ENCODE assay signal across 15 mouse cellular contexts in the genomic region with DNA sequence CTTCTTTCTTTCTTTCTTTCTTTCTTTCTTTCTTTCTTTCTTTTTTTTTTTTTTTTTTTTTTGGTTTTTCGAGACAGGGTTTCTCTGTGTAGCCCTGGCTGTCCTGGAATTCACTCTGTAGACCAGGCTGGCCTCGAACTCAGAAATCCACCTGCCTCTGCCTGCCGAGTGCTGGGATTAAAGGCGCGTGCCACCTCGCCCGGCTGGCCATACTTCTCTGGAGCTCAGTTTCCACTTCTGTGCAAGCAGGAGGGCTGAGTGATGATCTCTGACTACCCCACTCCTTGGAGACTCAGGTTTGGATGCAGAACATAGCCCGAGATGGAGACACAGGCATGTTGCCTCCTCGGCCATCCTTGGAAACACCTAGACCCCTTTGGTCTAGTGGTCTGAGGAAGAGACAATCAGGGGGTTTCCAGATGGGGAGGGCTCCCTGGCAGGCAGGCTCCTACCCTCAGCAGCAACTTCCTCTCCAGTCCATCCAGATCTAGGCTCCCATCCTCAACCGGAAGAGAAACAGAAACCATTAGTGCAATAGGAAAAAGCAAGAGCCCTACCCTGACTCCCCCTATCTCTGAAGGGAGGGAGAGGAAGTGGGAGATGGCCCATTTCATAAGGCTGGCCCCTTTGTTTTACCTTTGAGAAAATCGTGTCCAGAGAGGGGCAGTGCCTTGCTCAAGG. TPM values are rescaled to one million over a fixed set of nuclear protein-coding genes. Genes with fewer than 3 reads are reported as not detected.
A peak's percentile ranks its signal among the peaks of the same experiment; 100 is the strongest.
DNase-seq lines count a peak whose midpoint lies in the region; ATAC-seq and TF ChIP-seq lines count a peak whose summit lies in the region.
"Had no signal": no experiment of that assay in that cellular context is flagged by ENCODE, and none has a peak within 500 bp of the region (broad histone marks: within the 10 kb centered on the region; RNA-seq: fewer than 3 reads in every experiment).

No protein-coding gene starts in this region.

- H3K4me2 ChIP-seq in heart, embryonic 11.5 days, result no peak overlapping the region
- H3K4me2 ChIP-seq in liver, embryonic 12.5 days, result no peak overlapping the region
- no peak overlapping the region for H3K4me2 ChIP-seq in forebrain, embryonic 13.5 days
- no peak overlapping the region for H3K4me2 ChIP-seq in midbrain, embryonic 15.5 days
- H3K4me2 ChIP-seq: forebrain, embryonic 12.5 days; hindbrain, embryonic 15.5 days; neural tube, embryonic 13.5 days had no signal

- no peak for TF ChIP-seq CTCF in small intestine, adult 2 months (IDR thresholded peaks at IDR 0.05; ENCODE audit: extremely low read depth, insufficient read length, insufficient replicate concordance, low read depth, low read length)

- H3K9ac ChIP-seq in heart, embryonic 11.5 days (ENCODE audit: low read depth, low read length), result no peak overlapping the region
- no peak overlapping the region for H3K9ac ChIP-seq in liver, embryonic 12.5 days
- no peak overlapping the region for H3K9ac ChIP-seq in forebrain, embryonic 13.5 days
- H3K9ac ChIP-seq in midbrain, embryonic 15.5 days, result no peak overlapping the region
- H3K9ac ChIP-seq: forebrain, embryonic 12.5 days; hindbrain, embryonic 15.5 days; neural tube, embryonic 13.5 days had no signal

- H3K4me1 ChIP-seq in heart, embryonic 10.5 days, result no peaks in the 10 kb centered on the region; the same call in 1 of the 2 replicates
- no peaks in the 10 kb centered on the region for H3K4me1 ChIP-seq in heart, embryonic 11.5 days (ENCODE audit: control insufficient read depth, insufficient read depth, low read length)
- peaks cover 51% of the 10 kb centered on the region for H3K4me1 ChIP-seq in liver, embryonic 12.5 days
- peaks cover 17% of the 10 kb centered on the region for H3K4me1 ChIP-seq in small intestine, adult 2 months (ENCODE audit: control insufficient read depth, insufficient read depth, insufficient read length, low read length)
- H3K4me1 ChIP-seq in forebrain, embryonic 13.5 days, result no peaks in the 10 kb centered on the region
- no peaks in the 10 kb centered on the region for H3K4me1 ChIP-seq in midbrain, embryonic 15.5 days
- H3K4me1 ChIP-seq: forebrain, embryonic 12.5 days; hindbrain, embryonic 15.5 days; neural tube, embryonic 13.5 days had no signal

- no peak for ATAC-seq in heart, embryonic 11.5 days (replicated peaks; ENCODE audit: insufficient number of reproducible peaks, low FRiP score, low TSS enrichment)
- ATAC-seq in liver, embryonic 12.5 days, result no peak
- no peak for ATAC-seq in forebrain, embryonic 13.5 days
- ATAC-seq in midbrain, embryonic 15.5 days (replicated peaks), result no peak

- no peak overlapping the region for H3K4me3 ChIP-seq in heart, embryonic 10.5 days
- no peak overlapping the region for H3K4me3 ChIP-seq in heart, embryonic 11.5 days (ENCODE audit: low read depth, low read length)
- no peak overlapping the region for H3K4me3 ChIP-seq in liver, embryonic 12.5 days
- no peak overlapping the region for H3K4me3 ChIP-seq in small intestine, adult 2 months (ENCODE audit: low read depth, low read length)
- H3K4me3 ChIP-seq in forebrain, embryonic 13.5 days, result no peak overlapping the region
- H3K4me3 ChIP-seq in midbrain, embryonic 15.5 days, result no peak overlapping the region
- H3K4me3 ChIP-seq: embryonic facial prominence, embryonic 10.5 days; forebrain, embryonic 12.5 days; hindbrain, embryonic 15.5 days; neural tube, embryonic 13.5 days had no signal

- WGBS in heart, embryonic 10.5 days, result 81% methylated on average over 11 of the region's 11 CpGs
- WGBS in heart, embryonic 11.5 days (ENCODE audit: insufficient replicate concordance), result 83% methylated on average over 10 of the region's 11 CpGs
- WGBS in liver, embryonic 12.5 days (ENCODE audit: insufficient replicate concordance), result 58% methylated on average over 11 of the region's 11 CpGs
- WGBS in small intestine, adult 2 months, result 77% methylated on average over 10 of the region's 11 CpGs
- WGBS in forebrain, embryonic 13.5 days, result 85% methylated on average over 10 of the region's 11 CpGs
- WGBS in midbrain, embryonic 15.5 days, result 87% methylated on average over 10 of the region's 11 CpGs

- 0 out of 2 replicates have a peak overlapping the region, but pooled peaks have one; percentile 18 for H3K27ac ChIP-seq in heart, embryonic 10.5 days
- H3K27ac ChIP-seq in heart, embryonic 11.5 days (ENCODE audit: low read depth, low read length), result no peak overlapping the region
- peak overlapping the region; percentile 49; the same call in 1 of the 2 replicates for H3K27ac ChIP-seq in liver, embryonic 12.5 days
- peak overlapping the region; percentile 65 for H3K27ac ChIP-seq in small intestine, adult 2 months (ENCODE audit: insufficient read depth, low read depth, low read length)
- no peak overlapping the region for H3K27ac ChIP-seq in forebrain, embryonic 13.5 days
- no peak overlapping the region for H3K27ac ChIP-seq in midbrain, embryonic 15.5 days
- H3K27ac ChIP-seq: embryonic facial prominence, embryonic 10.5 days; forebrain, embryonic 12.5 days; hindbrain, embryonic 15.5 days; neural tube, embryonic 13.5 days had no signal

- TF ChIP-seq POLR2A in small intestine, adult 2 months (IDR thresholded peaks at IDR 0.05; ENCODE audit: low read depth, low read length), result no peak

- no peaks in the 10 kb centered on the region for H3K27me3 ChIP-seq in heart, embryonic 10.5 days (ENCODE audit: insufficient read depth, poor library complexity, severe bottlenecking)
- no peaks in the 10 kb centered on the region for H3K27me3 ChIP-seq in heart, embryonic 11.5 days (ENCODE audit: control insufficient read depth, insufficient read depth, low read length)
- H3K27me3 ChIP-seq in liver, embryonic 12.5 days (replicated peaks), result no peaks in the 10 kb centered on the region
- H3K27me3 ChIP-seq in small intestine, adult 2 months (ENCODE audit: control insufficient read depth, insufficient read depth, low read length), result no peaks in the 10 kb centered on the region
- H3K27me3 ChIP-seq in forebrain, embryonic 13.5 days, result no peaks in the 10 kb centered on the region
- no peaks in the 10 kb centered on the region for H3K27me3 ChIP-seq in midbrain, embryonic 15.5 days (replicated peaks)
- H3K27me3 ChIP-seq: forebrain, embryonic 12.5 days; hindbrain, embryonic 15.5 days; neural tube, embryonic 13.5 days had no signal

- no peaks in the 10 kb centered on the region for H3K9me3 ChIP-seq in heart, embryonic 10.5 days
- no peaks in the 10 kb centered on the region for H3K9me3 ChIP-seq in heart, embryonic 11.5 days (replicated peaks; ENCODE audit: control insufficient read depth, low read length)
- H3K9me3 ChIP-seq in liver, embryonic 12.5 days (replicated peaks), result no peaks in the 10 kb centered on the region
- H3K9me3 ChIP-seq in forebrain, embryonic 13.5 days (replicated peaks), result no peaks in the 10 kb centered on the region
- no peaks in the 10 kb centered on the region for H3K9me3 ChIP-seq in midbrain, embryonic 15.5 days
- H3K9me3 ChIP-seq: forebrain, embryonic 12.5 days; hindbrain, embryonic 15.5 days; neural tube, embryonic 13.5 days had no signal

- no peak for DNase-seq in heart, embryonic 10.5 days (ENCODE audit: low spot score)
- DNase-seq in CD4-positive, CD25-positive, alpha-beta regulatory T cell, adult 2 months (ENCODE audit: low read depth, low spot score), result peak; percentile 50
- no peak for DNase-seq in adrenal gland, adult 2 months
- DNase-seq: kidney, postnatal 4 days had no signal

- H3K36me3 ChIP-seq in heart, embryonic 10.5 days, result no peaks in the 10 kb centered on the region
- no peaks in the 10 kb centered on the region for H3K36me3 ChIP-seq in heart, embryonic 11.5 days (ENCODE audit: control insufficient read depth, insufficient read depth, low read length)
- H3K36me3 ChIP-seq in liver, embryonic 12.5 days, result no peaks in the 10 kb centered on the region
- no peaks in the 10 kb centered on the region for H3K36me3 ChIP-seq in small intestine, adult 2 months (ENCODE audit: control insufficient read depth, insufficient read depth, low read length)
- H3K36me3 ChIP-seq in forebrain, embryonic 13.5 days (ENCODE audit: poor library complexity, severe bottlenecking), result no peaks in the 10 kb centered on the region
- H3K36me3 ChIP-seq in midbrain, embryonic 15.5 days (replicated peaks), result no peaks in the 10 kb centered on the region
- H3K36me3 ChIP-seq: embryonic facial prominence, embryonic 10.5 days; forebrain, embryonic 12.5 days; hindbrain, embryonic 15.5 days; neural tube, embryonic 13.5 days had no signal

RNA-seq across cellular contexts. Expression of gene Ankdd1a, which starts 15.9 kb away (rescaled TPM):
- polyA plus RNA-seq in heart, embryonic 10.5 days (2016; fragmentation: Nextera tagmentation; extraction: Ambion mirVana), result not detected in 2 replicates
- not detected in 2 replicates for polyA plus RNA-seq in heart, embryonic 11.5 days (2014; fragmentation: Nextera tagmentation; extraction: Ambion mirVana)
- polyA plus RNA-seq in liver, embryonic 12.5 days (2016; fragmentation: Nextera tagmentation; extraction: Ambion mirVana), result not detected in 2 replicates
- polyA plus RNA-seq in small intestine, adult 2 months (2012; rRNA removed), result not detected in 2 replicates
- total RNA-seq in adrenal gland, adult 2 months (2021), result 1 to 10 TPM in 1 of 2 experiments, under 1 TPM in 1; 0.32 to 3.3 TPM
- polyA plus RNA-seq in adrenal gland, adult 2 months (2012; rRNA removed), result 0.45 and 0.98 TPM in 2 replicates
- polyA plus RNA-seq in forebrain, embryonic 13.5 days (2015; fragmentation: Nextera tagmentation; extraction: Ambion mirVana), result 0.14 TPM in 1 of 2 replicates, not detected in the other
- polyA plus RNA-seq in midbrain, embryonic 15.5 days (2015; fragmentation: Nextera tagmentation; extraction: Ambion mirVana), result 1.0 and 1.7 TPM in 2 replicates
- total RNA-seq: megakaryocyte-erythroid progenitor cell, adult 5-6 weeks had no signal
- polyA plus RNA-seq: C2C12; embryonic facial prominence, embryonic 10.5 days had no signal

RNA-seq across cellular contexts. Expression of gene Plekho2, which starts 43.9 kb away (rescaled TPM):
- 12.8 and 14.2 TPM in 2 replicates for polyA plus RNA-seq in heart, embryonic 10.5 days (2016; fragmentation: Nextera tagmentation; extraction: Ambion mirVana)
- polyA plus RNA-seq in heart, embryonic 11.5 days (2014; fragmentation: Nextera tagmentation; extraction: Ambion mirVana), result 10.6 and 11.9 TPM in 2 replicates
- polyA plus RNA-seq in liver, embryonic 12.5 days (2016; fragmentation: Nextera tagmentation; extraction: Ambion mirVana), result 37.2 and 39.1 TPM in 2 replicates
- 6.3 and 9.7 TPM in 2 replicates for polyA plus RNA-seq in small intestine, adult 2 months (2012; rRNA removed)
- 10 to 100 TPM; 49.9 to 61.0 TPM for total RNA-seq in adrenal gland, adult 2 months (2021)
- polyA plus RNA-seq in adrenal gland, adult 2 months (2012; rRNA removed), result 48.8 and 61.6 TPM in 2 replicates
- polyA plus RNA-seq in forebrain, embryonic 13.5 days (2015; fragmentation: Nextera tagmentation; extraction: Ambion mirVana), result 4.9 and 5.5 TPM in 2 replicates
- polyA plus RNA-seq in midbrain, embryonic 15.5 days (2015; fragmentation: Nextera tagmentation; extraction: Ambion mirVana), result 4.5 and 5.0 TPM in 2 replicates

RNA-seq across cellular contexts. Expression of gene Pif1, which starts 51.0 kb away (rescaled TPM):
- polyA plus RNA-seq in heart, embryonic 10.5 days (2016; fragmentation: Nextera tagmentation; extraction: Ambion mirVana), result 16.7 and 17.7 TPM in 2 replicates
- polyA plus RNA-seq in heart, embryonic 11.5 days (2014; fragmentation: Nextera tagmentation; extraction: Ambion mirVana), result 7.6 and 9.5 TPM in 2 replicates
- polyA plus RNA-seq in liver, embryonic 12.5 days (2016; fragmentation: Nextera tagmentation; extraction: Ambion mirVana), result 16.1 and 17.4 TPM in 2 replicates
- polyA plus RNA-seq in small intestine, adult 2 months (2012; rRNA removed), result 3.8 and 5.0 TPM in 2 replicates
- total RNA-seq in adrenal gland, adult 2 months (2021), result under 1 TPM; 0.29 to 0.45 TPM
- polyA plus RNA-seq in adrenal gland, adult 2 months (2012; rRNA removed), result 0.42 and 0.46 TPM in 2 replicates
- polyA plus RNA-seq in forebrain, embryonic 13.5 days (2015; fragmentation: Nextera tagmentation; extraction: Ambion mirVana), result 21.2 and 21.5 TPM in 2 replicates
- 2.3 and 2.7 TPM in 2 replicates for polyA plus RNA-seq in midbrain, embryonic 15.5 days (2015; fragmentation: Nextera tagmentation; extraction: Ambion mirVana)

Comparison
In these comparisons a context has a peak if more than half of its experiments do, and no peak if none do; other contexts are left out.
1. H3K27ac ChIP-seq: peak in heart, embryonic 10.5 days (single experiment), liver, embryonic 12.5 days (single experiment) and small intestine, adult 2 months (single experiment); none in heart, embryonic 11.5 days (single experiment), forebrain, embryonic 13.5 days (single experiment) and midbrain, embryonic 15.5 days (single experiment).